Mouse (Mus musculus) neural tube, embryonic 14.5 days (tissue): ENCODE data around the gene Tstd1. TPM values are rescaled to one million over a fixed set of nuclear protein-coding genes. Genes with fewer than 3 reads are reported as not detected.

Source experiments
- ATAC-seq: fragments of 200-750 bp; cut with Nextera tagmentation; 2 replicates; pipeline ENCODE4 v1.8.0; 2017; ENCODE audit warnings: low read depth, mild to moderate bottlenecking, moderate TSS enrichment, moderate library complexity
- H3K27ac ChIP-seq: fragments of 300-500 bp; sonication (generic); 2 replicates; pipeline ENCODE4 v1.5.1; 2014; ENCODE audit warnings: low read depth, mild to moderate bottlenecking, control low read depth, low read length, moderate library complexity, mixed read lengths
- H3K27me3 ChIP-seq: fragments of 300-500 bp; sonication (generic); 2 replicates; pipeline ENCODE4 v1.6.1; 2014; ENCODE audit warnings: low read length; ENCODE audit not compliant: control insufficient read depth, insufficient read depth
- H3K36me3 ChIP-seq: fragments of 300-500 bp; sonication (generic); 2 replicates; pipeline ENCODE4 v1.6.1; 2014; ENCODE audit warnings: low read length, mixed read lengths; ENCODE audit not compliant: control insufficient read depth, insufficient read depth
- H3K4me1 ChIP-seq: fragments of 300-500 bp; sonication (generic); 2 replicates; pipeline ENCODE4 v1.6.1; 2014; ENCODE audit warnings: low read length; ENCODE audit not compliant: control insufficient read depth, insufficient read depth
- H3K4me2 ChIP-seq: fragments of 300-500 bp; sonication (generic); 2 replicates; pipeline ENCODE4 v1.6.1; 2014; ENCODE audit warnings: mild to moderate bottlenecking, low read depth, low read length, control low read depth
- H3K4me3 ChIP-seq: fragments of 300-500 bp; sonication (generic); 2 replicates; pipeline ENCODE4 v1.5.1; 2014; ENCODE audit warnings: low read depth, low read length, control low read depth, mixed read lengths
- H3K9ac ChIP-seq: fragments of 300-500 bp; sonication (generic); replicated peaks from 2 replicates; pipeline ENCODE4 v1.6.1; 2014; ENCODE audit warnings: low read depth, mild to moderate bottlenecking, control low read depth, low read length, mixed read lengths
- H3K9me3 ChIP-seq: fragments of 300-500 bp; sonication (generic); 2 replicates; pipeline ENCODE4 v1.6.1; 2016; ENCODE audit warnings: low read length; ENCODE audit not compliant: control insufficient read depth
- WGBS: fragments of 180-500 bp; shearing (Covaris S2); extraction: QIAGEN DNeasy Blood & Tissue Kit; methylation state at CpG from one replicate; pipeline ENCODE4 v1.1.7; 2014; 5-methylcytosine and 5-hydroxymethylcytosine counted together
- polyA plus RNA-seq: library from polyadenylated mRNA; unstranded; fragments of >200 nt; fragmentation: Nextera tagmentation; extraction: Ambion mirVana; gene quantifications from 2 replicates; pipeline ENCODE4 v1.2.1, GENCODE M21; 2014

Tstd1 gene
- polyA plus RNA-seq, 1 experiment from 2014 or later, result 3.8 TPM

- no peak overlapping the region for H3K27ac ChIP-seq
- WGBS, result 69% methylated on average over 8 of the region's 8 CpGs
- H3K4me2 ChIP-seq, result no peak overlapping the region
- no peak overlapping the region for H3K9ac ChIP-seq
- H3K4me1 ChIP-seq, result no peaks in the 10 kb centered on the region
- H3K27me3 ChIP-seq, result peaks cover 7% of the 10 kb centered on the region; the same call in 1 of the 2 replicates
- H3K9me3 ChIP-seq, result no peaks in the 10 kb centered on the region
- H3K36me3 ChIP-seq, result no peaks in the 10 kb centered on the region
- ATAC-seq, result no peak
- no peak overlapping the region for H3K4me3 ChIP-seq
Measured at GRCm38 (mm10) chr1:171442413-171442760, 23.7 kb downstream of the Tstd1 start.

GRCm38 (mm10) chr1:171445050-171445449 is 26.4 kb downstream of the Tstd1 start:
- Histone ChIP-seq H3K9me3 (no peaks in the 10 kb centered on the region), H3K4me2 (no peak overlapping the region), H3K9ac (no peak overlapping the region), H3K4me1 (no peaks in the 10 kb centered on the region), H3K27ac (no peak overlapping the region), H3K4me3 (no peak overlapping the region), H3K27me3 (no peaks in the 10 kb centered on the region), H3K36me3 (no peaks in the 10 kb centered on the region)
- 88% methylated on average over 5 of the region's 5 CpGs for WGBS
- ATAC-seq, result no peak

GRCm38 (mm10) chr1:171446854-171447253 is 28.2 kb downstream of the Tstd1 start:
- H3K4me1 ChIP-seq, result no peaks in the 10 kb centered on the region
- H3K9ac ChIP-seq, result no peak overlapping the region
- H3K27ac ChIP-seq, result no peak overlapping the region
- no peak for ATAC-seq
- H3K36me3 ChIP-seq, result no peaks in the 10 kb centered on the region
- H3K27me3 ChIP-seq, result no peaks in the 10 kb centered on the region
- no peaks in the 10 kb centered on the region for H3K9me3 ChIP-seq
- WGBS, result 85% methylated on average over 7 of the region's 7 CpGs
- no peak overlapping the region for H3K4me2 ChIP-seq
- H3K4me3 ChIP-seq, result no peak overlapping the region

DNA sequence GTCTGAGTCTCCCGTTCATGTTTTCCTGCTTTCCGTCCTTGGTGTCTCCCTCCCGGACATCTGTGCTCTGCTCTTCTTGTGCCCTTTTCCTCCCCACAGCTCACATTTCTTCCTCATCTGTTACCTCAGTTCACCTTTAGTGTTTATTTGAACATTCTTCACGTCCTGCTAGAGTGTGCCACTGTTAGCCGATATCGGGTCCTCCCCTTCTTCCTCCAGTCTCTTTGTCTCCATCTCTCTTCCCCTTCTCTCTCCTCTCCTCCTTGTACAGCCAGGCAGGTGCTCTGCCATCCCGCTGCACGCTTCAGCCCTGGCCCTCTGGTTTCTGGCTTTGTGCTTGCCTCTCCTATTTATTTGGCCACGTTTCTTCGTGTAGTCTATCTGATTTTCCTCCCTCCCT is 29.0 kb downstream of the Tstd1 start:
- no peak overlapping the region for H3K9ac ChIP-seq
- H3K4me3 ChIP-seq, result no peak overlapping the region
- no peaks in the 10 kb centered on the region for H3K4me1 ChIP-seq
- no peak overlapping the region for H3K4me2 ChIP-seq
- WGBS, result 79% methylated on average over 10 of the region's 10 CpGs
- no peak for ATAC-seq
- H3K36me3 ChIP-seq, result no peaks in the 10 kb centered on the region
- no peaks in the 10 kb centered on the region for H3K27me3 ChIP-seq
- H3K27ac ChIP-seq, result no peak overlapping the region
- no peaks in the 10 kb centered on the region for H3K9me3 ChIP-seq

DNA sequence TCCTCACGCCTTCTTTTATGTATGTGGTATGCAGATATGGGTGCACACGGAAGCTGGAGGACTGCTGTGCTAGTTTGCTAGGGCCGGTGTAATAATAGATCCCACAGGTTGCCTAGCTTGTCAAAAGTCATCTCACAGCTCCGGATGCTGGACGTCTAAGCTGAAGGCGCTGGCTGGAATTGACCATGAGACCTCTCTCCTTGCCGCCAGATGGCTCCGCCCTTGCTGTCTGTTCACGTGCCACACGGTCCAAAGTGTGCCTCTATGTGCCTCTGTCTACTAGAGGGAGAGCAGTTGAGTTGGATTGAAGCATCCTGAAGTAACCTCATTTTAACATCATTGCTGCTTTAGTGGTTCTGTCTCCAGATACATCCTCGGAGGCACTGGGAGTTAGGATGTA is 31.4 kb downstream of the Tstd1 start:
- no peak for ATAC-seq
- Histone ChIP-seq H3K27me3 (no peaks in the 10 kb centered on the region), H3K9ac (no peak overlapping the region), H3K27ac (no peak overlapping the region), H3K9me3 (no peaks in the 10 kb centered on the region), H3K4me1 (no peaks in the 10 kb centered on the region), H3K4me3 (no peak overlapping the region), H3K4me2 (no peak overlapping the region), H3K36me3 (no peaks in the 10 kb centered on the region)
- 91% methylated on average over 11 of the region's 11 CpGs for WGBS

GRCm38 (mm10) chr1:171451001-171451400 is 32.3 kb downstream of the Tstd1 start:
- Histone ChIP-seq H3K9ac (no peak overlapping the region), H3K36me3 (no peaks in the 10 kb centered on the region), H3K27ac (no peak overlapping the region), H3K27me3 (no peaks in the 10 kb centered on the region), H3K4me1 (no peaks in the 10 kb centered on the region), H3K9me3 (no peaks in the 10 kb centered on the region), H3K4me2 (no peak overlapping the region), H3K4me3 (no peak overlapping the region)
- 85% methylated on average over 10 of the region's 10 CpGs for WGBS
- ATAC-seq, result no peak

DNA sequence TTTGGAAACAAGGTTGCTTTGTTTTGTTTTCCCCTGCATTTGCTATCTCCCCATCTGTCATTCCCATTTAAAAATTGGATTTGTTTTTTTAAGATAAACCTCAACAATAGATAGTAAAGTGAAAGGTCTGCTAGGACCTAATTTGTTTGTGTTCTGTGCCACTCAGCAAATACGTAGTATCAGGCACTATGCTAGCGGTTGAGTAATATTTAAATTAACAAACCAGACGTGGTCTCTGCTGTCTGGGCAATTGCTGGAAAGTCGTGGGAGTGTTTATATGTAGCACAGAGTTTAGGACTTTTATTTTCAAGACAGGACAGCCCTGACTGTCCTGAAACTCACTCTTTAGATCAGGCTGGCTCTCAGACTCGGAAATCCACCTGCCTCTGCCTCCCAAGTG is 33.9 kb downstream of the Tstd1 start:
- H3K36me3 ChIP-seq, result no peaks in the 10 kb centered on the region
- H3K9me3 ChIP-seq, result no peaks in the 10 kb centered on the region
- no peaks in the 10 kb centered on the region for H3K27me3 ChIP-seq
- H3K4me3 ChIP-seq, result no peak overlapping the region
- H3K9ac ChIP-seq, result no peak overlapping the region
- no peak overlapping the region for H3K27ac ChIP-seq
- no peaks in the 10 kb centered on the region for H3K4me1 ChIP-seq
- no peak for ATAC-seq
- WGBS, result 81% methylated on average over 5 of the region's 5 CpGs
- H3K4me2 ChIP-seq, result no peak overlapping the region

- WGBS, result 89% methylated on average over 5 of the region's 5 CpGs
- Histone ChIP-seq H3K4me3 (no peak overlapping the region), H3K9me3 (no peaks in the 10 kb centered on the region), H3K4me1 (no peaks in the 10 kb centered on the region), H3K27me3 (no peaks in the 10 kb centered on the region), H3K9ac (no peak overlapping the region), H3K36me3 (no peaks in the 10 kb centered on the region), H3K27ac (no peak overlapping the region), H3K4me2 (no peak overlapping the region)
- no peak for ATAC-seq
Measured at GRCm38 (mm10) chr1:171452923-171453322, 34.3 kb downstream of the Tstd1 start.

GRCm38 (mm10) chr1:171454926-171455325 is 36.3 kb downstream of the Tstd1 start:
- H3K36me3 ChIP-seq, result no peaks in the 10 kb centered on the region
- H3K4me3 ChIP-seq, result no peak overlapping the region
- no peak for ATAC-seq
- 81% methylated on average over 6 of the region's 6 CpGs for WGBS
- H3K9me3 ChIP-seq, result no peaks in the 10 kb centered on the region
- no peaks in the 10 kb centered on the region for H3K27me3 ChIP-seq
- no peak overlapping the region for H3K4me2 ChIP-seq
- H3K9ac ChIP-seq, result no peak overlapping the region
- H3K4me1 ChIP-seq, result no peaks in the 10 kb centered on the region
- no peak overlapping the region for H3K27ac ChIP-seq

DNA sequence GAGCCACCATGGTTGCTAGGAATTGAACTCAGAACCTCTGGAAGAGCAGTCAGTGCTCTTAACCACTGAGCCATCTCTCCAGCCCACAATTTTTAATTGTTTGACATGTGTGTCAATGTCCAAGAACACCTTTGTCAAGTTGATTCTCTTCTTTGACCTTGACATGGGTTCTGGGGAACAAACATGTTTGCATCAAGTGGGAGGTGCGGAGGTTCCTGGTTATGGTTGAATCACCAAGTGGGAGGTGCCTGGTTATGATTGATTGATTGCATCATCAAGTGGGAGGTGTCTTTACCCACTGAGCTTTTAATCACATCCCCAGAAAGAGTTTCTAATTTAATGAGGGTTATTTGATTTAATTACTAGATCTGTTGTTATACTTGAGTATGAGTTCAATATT is 38.9 kb downstream of the Tstd1 start:
- H3K4me1 ChIP-seq, result no peaks in the 10 kb centered on the region
- H3K9me3 ChIP-seq, result no peaks in the 10 kb centered on the region
- H3K4me2 ChIP-seq, result no peak overlapping the region
- no peak overlapping the region for H3K4me3 ChIP-seq
- no peak overlapping the region for H3K27ac ChIP-seq
- no peaks in the 10 kb centered on the region for H3K36me3 ChIP-seq
- ATAC-seq, result no peak
- H3K9ac ChIP-seq, result no peak overlapping the region
- no peaks in the 10 kb centered on the region for H3K27me3 ChIP-seq
- WGBS, result 93% methylated on average over 1 of the region's 1 CpGs
